Mouse (Mus musculus) ZHBTc4 (cell line): Measurements from ENCODE around the gene Zscan18.
A peak's percentile ranks its signal among the peaks of the same experiment; 100 is the strongest.
"Not testable (repeated sequence)": the region's sequence is repeated elsewhere in the genome, so short reads cannot be mapped to it uniquely, and the experiment has no call there.

Experiments
- DNase-seq: peaks from one replicate; pipeline ENCODE4 v3.0.0-alpha.2; 2011; ENCODE audit warnings: low read depth, low spot score

Gene Zscan18

DNA sequence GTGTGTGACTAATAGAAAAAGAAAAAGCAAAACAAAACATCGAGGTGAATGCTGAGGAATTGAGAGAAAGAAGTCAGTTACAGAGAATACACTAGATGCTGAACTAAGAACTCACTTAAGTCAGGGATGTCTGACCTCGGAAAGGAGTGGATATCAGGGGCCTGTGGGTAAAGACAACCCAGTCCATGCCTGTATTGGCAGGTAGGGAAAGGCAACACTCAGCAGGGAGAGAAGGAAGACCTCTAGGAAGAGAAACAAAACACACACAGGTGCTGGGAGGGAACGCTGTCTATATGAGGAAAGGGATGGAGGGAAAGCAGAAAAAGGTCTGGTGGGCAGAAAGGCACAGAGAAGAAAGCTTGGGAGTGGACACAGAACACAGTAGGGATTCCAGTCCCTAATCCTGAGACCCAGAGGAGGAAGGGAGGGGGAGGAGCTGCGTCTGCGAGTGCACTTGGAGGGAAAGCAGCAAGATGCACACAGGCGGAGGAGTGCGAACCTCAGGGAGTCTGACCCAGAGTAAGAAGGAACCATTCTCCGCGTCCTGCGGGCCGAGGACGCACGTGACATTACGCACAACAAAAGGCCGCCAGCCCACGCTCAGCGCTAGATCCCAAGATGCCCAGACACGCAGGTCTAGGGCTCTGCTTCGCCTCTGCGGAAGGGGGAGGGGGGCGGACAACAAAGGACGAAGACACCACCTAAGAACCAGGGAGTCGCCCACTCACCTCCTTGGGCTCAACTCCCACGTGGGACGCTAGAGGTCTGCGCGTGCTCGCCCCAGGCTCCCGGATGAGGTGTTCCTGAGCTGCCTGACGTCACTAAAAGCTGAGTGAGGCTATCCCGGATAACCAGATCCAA lies at the start of gene Zscan18:
TSS of gene Zscan18 (minus strand) at position 770 of the 861 bp plus-strand sequence.
- DNase-seq = peak; percentile 94

DNA sequence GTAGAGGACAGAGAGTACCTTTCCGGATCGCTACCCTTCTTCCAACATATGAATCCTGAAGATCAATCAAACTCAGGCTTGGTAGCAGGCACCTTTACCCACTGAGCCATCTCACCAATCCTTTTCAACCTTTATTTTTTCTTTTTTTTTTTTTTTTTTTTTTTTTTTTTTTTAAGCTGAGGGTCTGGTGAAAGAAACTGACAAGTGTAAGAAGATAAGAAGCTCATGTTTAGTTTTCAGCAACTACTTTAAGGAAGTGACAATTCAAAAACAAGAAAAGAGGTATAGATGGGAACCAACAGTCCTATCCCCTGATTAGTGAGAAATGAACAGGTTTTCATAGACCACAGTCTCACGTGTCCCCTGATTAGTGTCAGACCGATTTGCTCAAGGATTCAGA lies 32.3 kb upstream of the Zscan18 start:
- no peak for DNase-seq

- DNase-seq = peak; percentile 15
Observed at GRCm38 (mm10) chr7:12835193-12835671, 31.8 kb upstream of the Zscan18 start.

- DNase-seq = peak; percentile 97
Observed at GRCm38 (mm10) chr7:12834162-12835120, 31.0 kb upstream of the Zscan18 start, which contains the start of gene Zfp110. Gene Zfp110, plus strand, starts transcription at chr7:12834761.

GRCm38 (mm10) chr7:12818521-12819295 lies 15.3 kb upstream of the Zscan18 start, which contains the start of gene Zfp329:
Gene Zfp329, minus strand, starts transcription at chr7:12818858.
- peak; percentile 98 for DNase-seq

DNA sequence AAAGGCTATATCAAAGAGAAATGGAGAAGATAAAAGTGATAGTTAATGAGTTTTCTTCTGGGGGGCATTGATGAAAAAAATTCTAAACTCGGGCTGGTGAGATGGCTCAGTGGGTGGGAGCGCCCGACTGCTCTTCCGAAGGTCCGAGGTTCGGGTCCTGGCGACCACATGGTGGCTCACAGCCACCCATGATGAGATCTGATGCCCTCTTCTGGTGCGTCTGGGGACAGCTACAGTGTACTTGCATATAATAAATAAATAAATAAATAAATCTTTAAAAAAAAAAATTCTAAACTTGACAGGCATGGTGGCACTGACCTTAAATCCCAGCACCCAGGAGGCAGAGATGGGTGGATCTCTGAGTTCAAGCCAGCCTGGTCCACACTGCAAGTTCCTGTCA lies 12.1 kb upstream of the Zscan18 start:
- peak; percentile 65 for DNase-seq

- no peak for DNase-seq
Observed at GRCm38 (mm10) chr7:12803727-12804071, 264 bp upstream of the Zscan18 start.

- DNase-seq = no peak
Observed at GRCm38 (mm10) chr7:12799554-12799953, 3.9 kb downstream of the Zscan18 start.

GRCm38 (mm10) chr7:12797971-12798370 lies 5.5 kb downstream of the Zscan18 start:
- peak; percentile 70 for DNase-seq

DNA sequence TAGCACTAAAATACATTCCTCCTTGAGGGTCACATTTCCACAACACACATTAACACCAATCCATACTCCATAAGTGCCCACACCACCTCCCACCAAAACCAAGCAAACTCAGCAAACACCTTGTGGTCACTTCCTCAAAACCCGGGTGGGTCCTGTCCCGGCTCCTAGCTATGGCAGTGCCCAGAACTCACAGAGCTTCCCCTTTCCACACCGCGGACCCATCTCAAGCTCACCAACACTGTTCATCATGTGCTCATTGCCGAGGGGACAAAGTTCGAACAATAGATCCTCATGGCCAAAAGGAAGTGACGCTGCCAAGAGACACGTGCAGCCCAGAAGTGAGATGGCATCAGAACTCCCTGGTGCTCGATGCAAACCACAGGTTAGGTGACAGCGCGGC lies 10.8 kb downstream of the Zscan18 start:
- not testable (repeated sequence) for DNase-seq

DNA sequence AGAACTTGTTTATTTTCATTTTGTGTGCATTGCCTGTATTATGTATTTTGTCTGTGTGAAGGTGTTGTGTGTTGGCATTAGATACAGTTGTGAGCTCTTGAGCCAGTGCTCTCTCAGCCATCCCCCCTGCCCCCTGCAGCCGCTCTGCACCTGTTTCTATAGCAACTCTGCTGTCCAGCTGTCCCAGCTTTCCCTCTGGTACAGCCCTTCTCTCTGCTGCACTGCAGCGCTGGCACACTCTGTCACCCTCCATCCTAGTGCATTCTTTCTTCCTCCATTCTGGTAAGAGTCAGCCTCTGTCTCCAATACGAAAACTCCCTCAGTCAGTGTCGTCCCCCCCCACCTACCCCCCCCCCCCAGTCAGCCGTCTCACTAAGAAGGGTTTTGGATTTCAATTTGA lies 15.4 kb downstream of the Zscan18 start:
- no peak for DNase-seq

- no peak for DNase-seq
Observed at GRCm38 (mm10) chr7:12787333-12787732, 16.1 kb downstream of the Zscan18 start.

GRCm38 (mm10) chr7:12780151-12780830 lies 23.1 kb downstream of the Zscan18 start:
- DNase-seq = peak; percentile 95

- no peak for DNase-seq
Observed at GRCm38 (mm10) chr7:12779782-12780150, 23.7 kb downstream of the Zscan18 start.

DNA sequence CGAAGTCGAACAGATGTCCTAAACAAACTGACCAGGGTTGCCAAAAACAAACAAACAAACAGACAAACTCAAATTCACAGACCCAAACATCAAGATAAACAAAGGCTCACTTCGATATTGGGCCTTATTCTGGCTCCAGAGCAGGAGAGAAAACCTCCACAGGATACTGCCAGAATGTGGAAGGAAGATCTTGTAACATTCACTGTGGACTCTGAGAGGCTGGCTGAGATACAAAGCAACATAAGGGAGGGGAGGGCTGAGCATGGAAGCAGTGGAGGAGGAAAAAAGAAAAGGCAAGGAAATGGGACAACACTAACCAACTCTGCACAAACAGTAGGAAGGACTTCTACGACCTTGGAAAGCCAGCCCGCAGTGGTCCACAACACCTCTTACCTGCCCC lies 24.3 kb downstream of the Zscan18 start:
- DNase-seq = no peak

- peak; percentile 18 for DNase-seq
Observed at GRCm38 (mm10) chr7:12774606-12775005, 28.8 kb downstream of the Zscan18 start.

GRCm38 (mm10) chr7:12774111-12774510 lies 29.3 kb downstream of the Zscan18 start:
- DNase-seq = no peak

DNA sequence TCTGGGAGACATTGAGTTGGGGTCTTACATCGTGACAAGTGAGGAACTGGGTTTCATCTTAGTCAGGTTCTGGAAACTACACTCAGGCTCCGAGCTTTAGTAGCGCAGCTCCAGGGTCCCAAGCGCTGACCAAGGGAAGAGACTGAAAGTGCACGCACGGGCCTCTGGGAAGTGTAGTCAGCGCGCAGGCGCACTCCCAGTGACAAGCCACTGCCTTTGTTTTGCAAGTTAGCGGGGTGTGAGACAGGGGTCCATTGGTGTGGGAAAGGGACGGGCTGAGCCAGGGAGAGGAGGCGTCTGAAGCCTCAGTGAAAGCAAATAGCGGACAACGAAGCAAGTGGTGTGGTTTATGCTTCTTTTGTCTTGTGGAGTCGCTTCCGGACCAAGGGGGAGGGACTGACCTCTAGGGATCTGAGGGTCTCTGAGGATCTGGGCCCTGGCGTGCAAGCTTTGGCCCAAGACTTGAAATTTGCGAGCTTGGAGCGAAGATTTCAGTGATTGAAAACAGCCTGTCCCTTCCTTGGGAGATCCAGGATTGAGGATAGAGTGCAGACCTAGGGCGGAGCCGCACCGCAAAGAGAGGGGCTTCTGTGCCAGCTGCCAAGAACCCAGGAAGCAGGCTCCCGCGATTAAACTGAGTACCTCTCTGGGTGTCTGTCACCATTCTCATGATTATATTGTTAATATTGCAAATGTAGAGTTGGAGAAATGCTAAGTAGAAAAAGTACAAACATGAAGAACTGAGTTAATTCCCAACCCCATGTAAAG lies 53.8 kb downstream of the Zscan18 start:
- DNase-seq = peak; percentile 55

- DNase-seq = no peak
Observed at GRCm38 (mm10) chr7:12734904-12735303, 68.5 kb downstream of the Zscan18 start, which contains the start of gene Vmn2r56. Gene Vmn2r56, minus strand, starts transcription at chr7:12735004.
